Mouse (Mus musculus): Measurements from ENCODE around the gene Pold3. TPM values are rescaled to one million over a fixed set of nuclear protein-coding genes. Genes with fewer than 3 reads are reported as not detected.

Gene Pold3
- total and polyA plus RNA-seq, 3 experiments: 4.4 to 9.1 (median 9.0) TPM

GRCm38 (mm10) chr7:100157669-100158068, 36.3 kb upstream of the Pold3 start:
- 76% methylated on average over 4 of the region's 4 CpGs for WGBS
- no peaks in the 10 kb centered on the region for H3K36me3 ChIP-seq (ENCODE audit: control insufficient read depth, insufficient read depth, low read length)
- no peaks in the 10 kb centered on the region; the same call in 1 of the 2 replicates for H3K27me3 ChIP-seq (ENCODE audit: control insufficient read depth, insufficient read depth, low read length)
- no peak overlapping the region for H3K9ac ChIP-seq (ENCODE audit: low read depth, low read length)
- intact Hi-C loops (cut with DNase I): loop anchor here (2.0 kb wide), 2 partner anchors 29 to 37 kb away; partner anchors contain the start of gene Pold3
- DNase-seq: no peak
- peaks cover 4% of the 10 kb centered on the region for H3K4me1 ChIP-seq (ENCODE audit: control insufficient read depth, insufficient read depth, low read length)
- TF ChIP-seq EP300 (IDR thresholded peaks at IDR 0.05; ENCODE audit: insufficient read depth, low read depth, low read length) (no peak), CTCF (IDR thresholded peaks at IDR 0.05) (no peak), POLR2A (IDR thresholded peaks at IDR 0.05; ENCODE audit: insufficient read depth, low read depth, low read length) (no peak)
- no peak overlapping the region for H3K4me3 ChIP-seq
- no peak overlapping the region for H3K27ac ChIP-seq
- no peaks in the 10 kb centered on the region for H3K79me2 ChIP-seq (replicated peaks; ENCODE audit: control insufficient read depth, insufficient read depth, low read length)

DNA sequence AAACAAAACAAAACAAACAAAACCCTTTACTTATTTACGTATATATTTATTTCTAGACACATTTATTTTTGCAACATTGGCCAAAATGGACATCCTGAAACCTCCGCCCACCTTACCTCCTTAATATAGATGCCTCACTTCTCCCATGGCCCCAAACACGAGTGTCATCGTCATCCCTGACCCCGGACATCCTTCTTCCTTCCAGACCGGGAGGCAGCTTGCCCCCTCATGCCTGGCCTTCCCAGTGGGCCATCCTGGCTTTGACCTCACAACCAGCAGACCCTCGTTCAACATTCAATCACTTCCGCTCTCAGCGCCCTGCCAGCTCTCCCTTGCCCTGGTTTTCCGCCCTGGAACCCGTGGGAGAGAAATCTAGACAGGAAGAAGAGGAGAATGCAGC, 29.3 kb upstream of the Pold3 start:
- H3K36me3 ChIP-seq (ENCODE audit: control insufficient read depth, insufficient read depth, low read length): no peaks in the 10 kb centered on the region
- no peak overlapping the region for H3K9ac ChIP-seq (ENCODE audit: low read depth, low read length)
- H3K4me1 ChIP-seq (ENCODE audit: control insufficient read depth, insufficient read depth, low read length): no peaks in the 10 kb centered on the region
- intact Hi-C loops (cut with DNase I): no loop called here
- no peak overlapping the region for H3K4me3 ChIP-seq
- no peak overlapping the region for H3K27ac ChIP-seq
- no peaks in the 10 kb centered on the region for H3K27me3 ChIP-seq (ENCODE audit: control insufficient read depth, insufficient read depth, low read length)
- TF ChIP-seq EP300 (IDR thresholded peaks at IDR 0.05; ENCODE audit: insufficient read depth, low read depth, low read length) (no peak), POLR2A (IDR thresholded peaks at IDR 0.05; ENCODE audit: insufficient read depth, low read depth, low read length) (no peak), CTCF (IDR thresholded peaks at IDR 0.05) (no peak)
- 62% methylated on average over 11 of the region's 11 CpGs for WGBS
- DNase-seq: no peak
- H3K79me2 ChIP-seq (replicated peaks; ENCODE audit: control insufficient read depth, insufficient read depth, low read length): no peaks in the 10 kb centered on the region

DNA sequence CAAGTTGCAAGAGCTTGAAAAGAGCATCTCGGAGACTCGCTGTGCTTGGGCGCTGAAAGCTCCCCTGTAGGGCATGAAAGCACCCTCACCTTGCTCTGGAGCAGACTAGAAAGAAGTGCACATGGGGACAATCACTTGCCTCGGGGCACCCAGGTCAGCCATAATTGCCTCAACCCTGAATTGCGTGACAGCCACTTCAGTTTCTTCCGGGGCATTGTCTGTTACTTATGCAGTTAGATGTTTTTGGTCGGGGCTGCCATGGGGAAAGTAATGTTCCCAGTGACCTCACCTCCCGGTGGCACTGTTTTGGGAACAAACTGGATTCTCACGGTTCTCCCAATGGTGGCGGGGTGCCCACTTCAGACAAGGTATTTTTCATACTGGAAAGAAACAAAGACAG, 28.7 kb upstream of the Pold3 start:
- Histone ChIP-seq H3K27me3 (ENCODE audit: control insufficient read depth, insufficient read depth, low read length) (no peaks in the 10 kb centered on the region), H3K9ac (ENCODE audit: low read depth, low read length) (no peak overlapping the region), H3K4me3 (no peak overlapping the region), H3K27ac (no peak overlapping the region), H3K4me1 (ENCODE audit: control insufficient read depth, insufficient read depth, low read length) (no peaks in the 10 kb centered on the region), H3K79me2 (replicated peaks; ENCODE audit: control insufficient read depth, insufficient read depth, low read length) (no peaks in the 10 kb centered on the region), H3K36me3 (ENCODE audit: control insufficient read depth, insufficient read depth, low read length) (no peaks in the 10 kb centered on the region)
- intact Hi-C loops (cut with DNase I): no loop called here
- WGBS: 56% methylated on average over 10 of the region's 10 CpGs
- DNase-seq: no peak
- no peak for TF ChIP-seq POLR2A (IDR thresholded peaks at IDR 0.05; ENCODE audit: insufficient read depth, low read depth, low read length)
- TF ChIP-seq EP300 (IDR thresholded peaks at IDR 0.05; ENCODE audit: insufficient read depth, low read depth, low read length): no peak
- no peak for TF ChIP-seq CTCF (IDR thresholded peaks at IDR 0.05)

DNA sequence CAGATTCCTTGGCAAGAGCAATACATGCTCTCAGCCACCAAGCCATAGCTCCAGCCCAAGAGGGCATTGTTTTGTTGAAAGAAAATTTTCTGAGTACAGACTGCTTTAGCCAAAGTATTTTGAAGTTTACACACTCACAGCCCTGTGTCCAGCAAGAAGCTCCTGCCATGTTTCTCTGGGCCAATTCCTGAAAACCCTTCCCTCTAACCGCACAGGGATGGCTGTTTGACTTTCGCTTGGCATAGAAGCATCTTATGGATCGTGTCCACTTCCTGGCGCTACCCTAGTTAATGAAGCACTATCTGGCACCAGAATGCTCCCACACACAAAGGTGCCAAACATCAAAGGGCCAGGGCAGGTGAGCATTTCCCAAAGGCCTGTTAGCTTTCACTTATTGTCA, 27.2 kb upstream of the Pold3 start:
- 78% methylated on average over 4 of the region's 4 CpGs for WGBS
- TF ChIP-seq CTCF (IDR thresholded peaks at IDR 0.05) (no peak), EP300 (IDR thresholded peaks at IDR 0.05; ENCODE audit: insufficient read depth, low read depth, low read length) (no peak), POLR2A (IDR thresholded peaks at IDR 0.05; ENCODE audit: insufficient read depth, low read depth, low read length) (no peak)
- Histone ChIP-seq H3K36me3 (ENCODE audit: control insufficient read depth, insufficient read depth, low read length) (no peaks in the 10 kb centered on the region), H3K4me1 (ENCODE audit: control insufficient read depth, insufficient read depth, low read length) (no peaks in the 10 kb centered on the region), H3K9ac (ENCODE audit: low read depth, low read length) (no peak overlapping the region), H3K27me3 (ENCODE audit: control insufficient read depth, insufficient read depth, low read length) (no peaks in the 10 kb centered on the region), H3K79me2 (replicated peaks; ENCODE audit: control insufficient read depth, insufficient read depth, low read length) (no peaks in the 10 kb centered on the region), H3K4me3 (no peak overlapping the region), H3K27ac (no peak overlapping the region)
- no peak for DNase-seq
- intact Hi-C loops (cut with DNase I): no loop called here

GRCm38 (mm10) chr7:100140591-100140990, 19.2 kb upstream of the Pold3 start:
- no peak for DNase-seq
- intact Hi-C loops (cut with DNase I): no loop called here
- Histone ChIP-seq H3K36me3 (ENCODE audit: control insufficient read depth, insufficient read depth, low read length) (no peaks in the 10 kb centered on the region), H3K27me3 (ENCODE audit: control insufficient read depth, insufficient read depth, low read length) (no peaks in the 10 kb centered on the region), H3K4me3 (no peak overlapping the region), H3K9ac (ENCODE audit: low read depth, low read length) (no peak overlapping the region), H3K4me1 (ENCODE audit: control insufficient read depth, insufficient read depth, low read length) (no peaks in the 10 kb centered on the region), H3K27ac (no peak overlapping the region), H3K79me2 (replicated peaks; ENCODE audit: control insufficient read depth, insufficient read depth, low read length) (no peaks in the 10 kb centered on the region)
- WGBS: 59% methylated on average over 1 of the region's 1 CpGs
- TF ChIP-seq CTCF (IDR thresholded peaks at IDR 0.05) (no peak), EP300 (IDR thresholded peaks at IDR 0.05; ENCODE audit: insufficient read depth, low read depth, low read length) (no peak), POLR2A (IDR thresholded peaks at IDR 0.05; ENCODE audit: insufficient read depth, low read depth, low read length) (no peak)

DNA sequence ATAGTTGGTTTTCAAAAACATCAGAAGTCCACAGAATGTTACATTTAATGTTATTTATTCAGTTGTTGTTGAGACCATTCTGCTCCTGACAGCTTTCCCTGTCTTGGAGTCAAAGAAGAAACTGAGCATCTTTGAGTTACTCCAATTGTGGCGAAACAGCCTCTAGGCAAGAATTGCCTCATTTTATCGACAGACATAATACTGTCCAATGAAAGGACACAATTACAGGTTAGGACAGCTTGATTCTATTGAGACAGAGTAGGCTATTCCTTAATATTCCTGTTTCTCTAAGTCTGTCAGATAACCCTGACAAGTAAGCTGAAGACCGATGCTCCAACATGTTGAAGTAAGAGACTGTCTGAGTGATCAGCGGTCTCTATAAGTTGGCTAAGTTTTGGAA, 16.7 kb upstream of the Pold3 start:
- H3K36me3 ChIP-seq (ENCODE audit: control insufficient read depth, insufficient read depth, low read length): no peaks in the 10 kb centered on the region
- no peaks in the 10 kb centered on the region for H3K79me2 ChIP-seq (replicated peaks; ENCODE audit: control insufficient read depth, insufficient read depth, low read length)
- 96% methylated on average over 4 of the region's 4 CpGs for WGBS
- no peaks in the 10 kb centered on the region for H3K4me1 ChIP-seq (ENCODE audit: control insufficient read depth, insufficient read depth, low read length)
- no peak overlapping the region for H3K4me3 ChIP-seq
- H3K9ac ChIP-seq (ENCODE audit: low read depth, low read length): no peak overlapping the region
- no peaks in the 10 kb centered on the region for H3K27me3 ChIP-seq (ENCODE audit: control insufficient read depth, insufficient read depth, low read length)
- H3K27ac ChIP-seq: no peak overlapping the region
- intact Hi-C loops (cut with DNase I): no loop called here
- TF ChIP-seq EP300 (IDR thresholded peaks at IDR 0.05; ENCODE audit: insufficient read depth, low read depth, low read length) (no peak), POLR2A (IDR thresholded peaks at IDR 0.05; ENCODE audit: insufficient read depth, low read depth, low read length) (no peak), CTCF (IDR thresholded peaks at IDR 0.05) (no peak)
- DNase-seq: no peak
